In the genomic region with DNA sequence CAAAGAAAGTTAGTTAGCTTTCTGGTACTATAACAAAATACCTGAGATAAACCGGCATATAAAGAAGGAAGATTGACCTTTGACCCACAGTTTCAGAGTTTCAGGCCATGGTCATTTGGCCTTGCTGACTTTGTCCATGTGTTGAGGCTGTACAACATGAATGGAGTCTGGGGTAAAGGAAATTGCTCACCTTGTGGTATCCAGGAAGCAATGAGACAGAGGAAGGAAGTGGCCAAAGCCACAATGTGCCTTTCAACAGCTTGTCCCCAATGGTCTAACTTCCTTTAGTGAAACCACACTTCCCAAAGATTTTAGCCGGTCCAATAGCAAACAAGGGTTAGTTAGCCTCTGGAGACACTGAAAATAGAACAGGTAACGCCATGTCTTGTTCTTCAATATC, we compare ENCODE assay signal across 26 mouse cellular contexts.
DNase-seq lines count a peak whose midpoint lies in the region; ATAC-seq lines count a peak whose summit lies in the region.
"Had no signal": no experiment of that assay in that cellular context is flagged by ENCODE, and none has a peak within 500 bp of the region (broad histone marks: within the 10 kb centered on the region; RNA-seq: fewer than 3 reads in every experiment).

No protein-coding gene starts in this region.

- WGBS in heart, embryonic 11.5 days (ENCODE audit: insufficient replicate concordance) = 79% methylated on average over 3 of the region's 3 CpGs

- H3K9ac ChIP-seq in heart, embryonic 11.5 days (ENCODE audit: low read depth, low read length) = no peak overlapping the region
- H3K9ac ChIP-seq: embryonic facial prominence, embryonic 12.5 days; hindbrain, embryonic 15.5 days; kidney, embryonic 15.5 days; limb, embryonic 12.5 days had no signal

- H3K9me3 ChIP-seq in heart, embryonic 11.5 days (replicated peaks; ENCODE audit: control insufficient read depth, low read length) = no peaks in the 10 kb centered on the region
- H3K9me3 ChIP-seq: embryonic facial prominence, embryonic 12.5 days; hindbrain, embryonic 15.5 days; kidney, embryonic 15.5 days; limb, embryonic 12.5 days had no signal

- H3K27ac ChIP-seq in heart, embryonic 11.5 days (ENCODE audit: low read depth, low read length) = no peak overlapping the region
- H3K27ac ChIP-seq in brown adipose tissue, adult 24 weeks (replicated peaks; ENCODE audit: low read depth, low read length) = peak overlapping the region; percentile 50; the same call in 1 of the 2 replicates
- H3K27ac ChIP-seq: embryonic facial prominence, embryonic 12.5 days; hindbrain, embryonic 15.5 days; kidney, embryonic 15.5 days; left cerebral cortex, adult 2 months; limb, embryonic 12.5 days had no signal

- H3K36me3 ChIP-seq in heart, embryonic 11.5 days (ENCODE audit: control insufficient read depth, insufficient read depth, low read length) = no peaks in the 10 kb centered on the region
- H3K36me3 ChIP-seq: embryonic facial prominence, embryonic 12.5 days; hindbrain, embryonic 15.5 days had no signal

- no peaks in the 10 kb centered on the region for H3K27me3 ChIP-seq in heart, embryonic 11.5 days (ENCODE audit: control insufficient read depth, insufficient read depth, low read length)
- H3K27me3 ChIP-seq: CH12.LX; embryonic facial prominence, embryonic 12.5 days; hindbrain, embryonic 15.5 days; kidney, embryonic 15.5 days; limb, embryonic 12.5 days had no signal

- no peak overlapping the region for H3K4me3 ChIP-seq in heart, embryonic 11.5 days (ENCODE audit: low read depth, low read length)
- no peak overlapping the region for H3K4me3 ChIP-seq in brown adipose tissue, adult 24 weeks (ENCODE audit: insufficient read depth, low read depth, low read length)
- H3K4me3 ChIP-seq: embryonic facial prominence, embryonic 12.5 days; hindbrain, embryonic 15.5 days; kidney, embryonic 15.5 days; left cerebral cortex, adult 2 months; limb, embryonic 12.5 days had no signal

- no peaks in the 10 kb centered on the region for H3K4me1 ChIP-seq in heart, embryonic 11.5 days (ENCODE audit: control insufficient read depth, insufficient read depth, low read length)
- peaks cover 14% of the 10 kb centered on the region; the same call in 1 of the 2 replicates for H3K4me1 ChIP-seq in brown adipose tissue, adult 24 weeks (ENCODE audit: control insufficient read depth, insufficient read depth, insufficient read length, low read length)
- H3K4me1 ChIP-seq: embryonic facial prominence, embryonic 12.5 days; hindbrain, embryonic 15.5 days had no signal

- ATAC-seq in heart, embryonic 11.5 days (replicated peaks; ENCODE audit: insufficient number of reproducible peaks, low FRiP score, low TSS enrichment) = no peak
- ATAC-seq in megakaryocyte progenitor cell, adult 5-6 weeks (replicated peaks; ENCODE audit: poor library complexity) = peak; percentile 83
- ATAC-seq: forebrain, embryonic 16.5 days; inflammation-experienced regulatory T-cells, adult 6 months; lung, postnatal 0 days had no signal

- H3K4me2 ChIP-seq in heart, embryonic 11.5 days = no peak overlapping the region
- H3K4me2 ChIP-seq: embryonic facial prominence, embryonic 12.5 days; hindbrain, embryonic 15.5 days; kidney, embryonic 15.5 days; limb, embryonic 12.5 days had no signal

- DNase-seq in heart, adult 9 months (ENCODE audit: low spot score in 2 of 2) = peak; percentile 25 to 43
- DNase-seq in 416B (ENCODE audit: low read depth) = peak; percentile 84
- no peak for DNase-seq in layer of hippocampus, adult 8-10 months (ENCODE audit: low spot score in 2 of 2)
- DNase-seq: adrenal gland, adult 8-10 months; cerebellum, adult 11 months; cerebellum, adult 9-10 months; cerebellum, postnatal 36 days; embryo, embryonic 11 days; heart, postnatal 36 days; kidney, postnatal 25 days; lung, postnatal 4 days; midbrain, embryonic 14.5 days; retina, postnatal 1 day; right cerebral cortex, postnatal 14 days had no signal

Comparison
In these comparisons a context has a peak if more than half of its experiments do, and no peak if none do; other contexts are left out.
1. DNase-seq: peak in heart, adult 9 months (2 of 2) and 416B (single experiment); none in layer of hippocampus, adult 8-10 months (0 of 2).